Mouse (Mus musculus) limb, embryonic 12.5 days (tissue): ENCODE data around the gene Wars. TPM values are rescaled to one million over a fixed set of nuclear protein-coding genes. Genes with fewer than 3 reads are reported as not detected.

Experiments
- ATAC-seq: fragments of 200-750 bp; cut with Nextera tagmentation; 2 replicates; pipeline ENCODE4 v1.8.0; 2017; ENCODE audit warnings: low read depth, moderate TSS enrichment; ENCODE audit not compliant: insufficient number of reproducible peaks, insufficient read depth, low FRiP score, low TSS enrichment
- H3K27ac ChIP-seq: fragments of 300-500 bp; sonication (generic); 2 replicates; pipeline ENCODE4 v1.5.1; 2016; ENCODE audit warnings: mild to moderate bottlenecking, moderate library complexity
- H3K27me3 ChIP-seq: fragments of 300-500 bp; sonication (generic); 2 replicates; pipeline ENCODE4 v1.6.1; 2016; ENCODE audit warnings: mild to moderate bottlenecking, moderate library complexity
- H3K36me3 ChIP-seq: fragments of 300-500 bp; sonication (generic); 2 replicates; pipeline ENCODE4 v1.6.1; 2016; ENCODE audit warnings: mild to moderate bottlenecking, moderate library complexity
- H3K4me1 ChIP-seq: fragments of 300-500 bp; sonication (generic); replicated peaks from 2 replicates; pipeline ENCODE4 v1.6.1; 2016
- H3K4me2 ChIP-seq: fragments of 300-500 bp; sonication (generic); 2 replicates; pipeline ENCODE4 v1.6.1; 2016; ENCODE audit warnings: mild to moderate bottlenecking, moderate library complexity
- H3K4me3 ChIP-seq: fragments of 300-500 bp; sonication (generic); replicated peaks from 2 replicates; pipeline ENCODE4 v1.5.1; 2016; ENCODE audit warnings: mild to moderate bottlenecking
- H3K9ac ChIP-seq: fragments of 300-500 bp; sonication (generic); replicated peaks from 2 replicates; pipeline ENCODE4 v1.6.1; 2016; ENCODE audit warnings: mild to moderate bottlenecking, moderate library complexity
- H3K9me3 ChIP-seq: fragments of 300-500 bp; sonication (generic); 2 replicates; pipeline ENCODE4 v1.6.1; 2016; ENCODE audit warnings: mild to moderate bottlenecking, moderate library complexity
- WGBS: fragments of 180-500 bp; shearing (Covaris S2); methylation state at CpG from one replicate; pipeline ENCODE4 v1.1.7; 2016; 5-methylcytosine and 5-hydroxymethylcytosine counted together
- microRNA counts: library from miRNA; unstranded; fragments of <30 nt; microRNA quantifications from one replicate; lab custom pipeline; 2017
- microRNA-seq: library from miRNA; unstranded; fragments of <30 nt; microRNA quantifications from one replicate; pipeline ENCODE4, GENCODE M21; 2017
- polyA plus RNA-seq: library from polyadenylated mRNA; unstranded; fragments of >200 nt; fragmentation: Nextera tagmentation; extraction: Ambion mirVana; gene quantifications from 2 replicates; pipeline ENCODE4 v1.2.1, GENCODE M21; 2016

Wars gene
- polyA plus RNA-seq, 1 experiment from 2014 or later = 97.0 TPM

DNA sequence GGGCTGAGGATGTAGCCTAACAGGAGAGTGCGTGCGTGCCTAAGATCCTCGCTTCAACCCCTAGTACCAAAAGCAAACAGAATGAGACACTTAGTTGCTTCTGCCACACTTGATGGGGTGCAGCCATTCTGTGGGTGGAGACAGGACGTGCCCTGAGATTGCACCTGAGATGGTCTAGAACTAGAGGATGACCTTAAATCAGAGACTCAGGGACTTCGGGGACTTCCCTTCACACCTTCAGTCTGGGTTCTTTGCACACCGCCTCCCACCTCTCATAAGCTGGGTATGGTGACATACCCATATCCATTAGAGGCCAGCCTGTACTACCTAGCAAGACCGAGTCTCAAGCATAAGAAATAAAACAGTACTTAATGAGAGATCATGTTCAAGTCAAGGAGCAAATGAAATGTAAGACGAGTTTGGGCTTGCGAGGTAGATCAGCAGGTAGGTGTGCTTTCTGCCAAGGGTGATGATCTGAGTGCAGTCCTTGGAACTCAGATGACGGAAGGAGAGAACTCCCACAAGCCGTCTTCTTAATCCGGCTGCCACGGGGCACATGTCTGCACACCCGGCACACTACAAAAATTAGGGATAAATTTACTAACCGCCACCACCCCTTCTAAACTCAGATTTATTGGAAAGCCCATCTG, 69.6 kb downstream of the Wars start:
- Histone ChIP-seq H3K9ac (no peak overlapping the region), H3K36me3 (peaks cover 45% of the 10 kb centered on the region), H3K27ac (no peak overlapping the region), H3K27me3 (no peaks in the 10 kb centered on the region), H3K4me3 (no peak overlapping the region), H3K9me3 (no peaks in the 10 kb centered on the region), H3K4me2 (no peak overlapping the region), H3K4me1 (no peaks in the 10 kb centered on the region)
- ATAC-seq = no peak
- WGBS = 87% methylated on average over 15 of the region's 15 CpGs

DNA sequence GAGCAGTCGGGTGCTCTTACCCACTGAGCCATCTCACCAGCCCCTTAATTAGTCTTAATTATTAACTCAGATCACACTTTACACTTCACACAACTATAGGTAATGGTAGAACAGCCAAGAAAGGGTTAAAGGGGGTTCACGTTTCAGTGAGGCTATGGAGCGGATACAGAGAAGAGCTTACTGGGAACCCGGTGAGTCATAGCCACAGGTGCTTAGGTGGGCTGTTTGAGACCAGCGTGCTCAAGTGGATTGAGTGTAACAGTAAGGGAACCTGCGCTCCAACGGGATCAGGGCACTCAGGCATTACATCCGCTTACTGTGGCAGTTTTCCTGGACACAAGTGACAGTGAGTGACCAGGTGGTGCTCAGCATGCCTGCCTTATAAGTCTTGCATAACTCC, 70.9 kb downstream of the Wars start:
- 61% methylated on average over 8 of the region's 8 CpGs for WGBS
- peaks cover 52% of the 10 kb centered on the region for H3K36me3 ChIP-seq
- no peaks in the 10 kb centered on the region for H3K9me3 ChIP-seq
- no peaks in the 10 kb centered on the region for H3K4me1 ChIP-seq
- H3K27me3 ChIP-seq = no peaks in the 10 kb centered on the region
- no peak overlapping the region for H3K4me2 ChIP-seq
- no peak overlapping the region for H3K9ac ChIP-seq
- ATAC-seq = no peak
- no peak overlapping the region for H3K4me3 ChIP-seq
- no peak overlapping the region for H3K27ac ChIP-seq

DNA sequence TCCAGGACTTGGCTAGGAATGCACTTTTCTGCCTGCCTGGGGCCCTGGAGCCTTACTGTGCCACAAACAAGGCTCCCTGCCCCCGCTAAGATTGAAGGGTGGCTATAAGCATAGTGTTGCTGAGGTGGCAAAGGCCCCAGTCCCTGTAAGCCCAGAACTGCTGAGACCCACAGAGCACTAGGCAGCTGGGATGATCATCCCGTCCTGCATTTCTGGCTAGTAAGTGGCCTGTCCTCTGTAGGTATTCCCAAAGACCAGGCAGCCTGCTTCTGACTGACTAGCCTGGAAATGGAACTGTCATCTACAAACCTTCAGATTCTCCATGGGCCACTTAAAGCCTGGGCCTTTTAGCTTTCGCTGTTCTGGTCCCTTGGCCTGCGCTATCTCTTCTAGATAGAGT, 73.5 kb downstream of the Wars start:
- no peak overlapping the region for H3K27ac ChIP-seq
- ATAC-seq = no peak
- no peaks in the 10 kb centered on the region for H3K9me3 ChIP-seq
- H3K4me1 ChIP-seq = no peaks in the 10 kb centered on the region
- peaks cover 44% of the 10 kb centered on the region for H3K36me3 ChIP-seq
- 88% methylated on average over 4 of the region's 4 CpGs for WGBS
- no peaks in the 10 kb centered on the region for H3K27me3 ChIP-seq
- no peak overlapping the region for H3K9ac ChIP-seq
- H3K4me3 ChIP-seq = no peak overlapping the region
- no peak overlapping the region for H3K4me2 ChIP-seq

DNA sequence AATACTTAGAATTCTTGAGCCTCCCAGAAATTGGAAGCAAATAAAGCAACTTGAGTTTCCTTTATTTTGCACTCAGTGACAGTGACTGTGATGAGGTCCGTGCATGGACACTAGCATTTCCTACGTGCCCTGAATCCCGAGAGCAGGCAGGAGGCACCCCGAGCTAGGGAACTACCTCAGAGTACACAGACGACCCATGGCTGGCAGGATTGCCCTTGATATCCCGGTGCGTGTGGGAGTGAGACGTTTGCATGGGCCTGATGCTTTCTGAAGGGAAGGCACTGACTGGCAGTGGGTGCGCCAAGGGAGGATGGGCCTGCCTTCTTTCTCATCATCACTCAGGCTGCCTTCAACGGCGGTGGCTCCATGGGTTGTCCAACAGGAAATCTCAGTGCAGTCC, 77.4 kb downstream of the Wars start:
- Histone ChIP-seq H3K4me2 (no peak overlapping the region), H3K27me3 (no peaks in the 10 kb centered on the region), H3K9me3 (no peaks in the 10 kb centered on the region), H3K4me1 (no peaks in the 10 kb centered on the region), H3K4me3 (no peak overlapping the region), H3K9ac (no peak overlapping the region), H3K36me3 (peaks cover 61% of the 10 kb centered on the region), H3K27ac (no peak overlapping the region)
- ATAC-seq = no peak
- WGBS = 91% methylated on average over 11 of the region's 11 CpGs

DNA sequence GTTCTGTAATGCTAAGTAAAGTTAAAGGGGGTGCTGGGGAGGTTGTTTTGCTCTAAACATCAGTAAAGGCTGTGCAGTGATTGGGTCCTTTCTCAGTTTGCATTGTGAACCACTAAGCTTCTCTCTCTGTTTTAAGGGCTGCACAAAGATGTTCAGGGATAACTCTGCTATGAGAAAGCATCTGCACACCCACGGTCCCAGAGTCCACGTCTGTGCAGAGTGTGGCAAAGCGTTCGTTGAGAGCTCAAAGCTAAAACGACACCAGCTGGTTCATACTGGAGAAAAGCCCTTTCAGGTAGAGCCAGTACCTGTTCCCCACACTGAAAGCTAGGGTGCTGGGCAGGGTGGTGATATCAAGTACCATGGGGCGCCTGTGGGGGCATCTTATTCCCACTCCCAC, 79.5 kb downstream of the Wars start:
- H3K4me2 ChIP-seq = no peak overlapping the region
- ATAC-seq = no peak
- H3K27me3 ChIP-seq = no peaks in the 10 kb centered on the region
- no peak overlapping the region for H3K4me3 ChIP-seq
- H3K9me3 ChIP-seq = no peaks in the 10 kb centered on the region
- no peaks in the 10 kb centered on the region for H3K4me1 ChIP-seq
- H3K27ac ChIP-seq = no peak overlapping the region
- WGBS = 92% methylated on average over 6 of the region's 6 CpGs
- H3K9ac ChIP-seq = no peak overlapping the region; the same call in 1 of the 2 replicates
- peaks cover 60% of the 10 kb centered on the region for H3K36me3 ChIP-seq

DNA sequence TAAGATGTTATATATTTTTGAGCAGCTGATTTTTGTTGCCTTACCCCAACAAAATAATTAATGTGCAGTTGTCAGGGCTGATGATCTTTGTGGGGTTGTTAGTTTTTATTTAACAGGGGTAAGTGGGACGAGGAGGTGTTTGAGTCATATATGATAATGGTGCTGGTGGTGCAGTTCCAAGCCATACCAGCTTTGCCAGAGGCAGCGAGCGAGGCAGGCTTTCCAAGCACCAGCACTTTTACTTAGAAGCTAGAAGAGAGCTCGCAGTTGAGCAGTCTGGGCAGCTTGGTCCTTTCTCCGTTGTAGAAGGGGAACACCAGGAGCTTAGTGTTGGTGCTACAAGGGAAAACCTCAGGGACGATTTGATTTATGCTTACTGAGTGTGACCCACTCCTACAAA, 81.5 kb downstream of the Wars start:
- Histone ChIP-seq H3K36me3 (peaks cover 63% of the 10 kb centered on the region), H3K4me2 (no peak overlapping the region), H3K27ac (no peak overlapping the region), H3K9me3 (no peaks in the 10 kb centered on the region), H3K27me3 (no peaks in the 10 kb centered on the region), H3K4me1 (no peaks in the 10 kb centered on the region), H3K4me3 (no peak overlapping the region), H3K9ac (no peak overlapping the region)
- ATAC-seq = no peak
- 88% methylated on average over 6 of the region's 6 CpGs for WGBS

DNA sequence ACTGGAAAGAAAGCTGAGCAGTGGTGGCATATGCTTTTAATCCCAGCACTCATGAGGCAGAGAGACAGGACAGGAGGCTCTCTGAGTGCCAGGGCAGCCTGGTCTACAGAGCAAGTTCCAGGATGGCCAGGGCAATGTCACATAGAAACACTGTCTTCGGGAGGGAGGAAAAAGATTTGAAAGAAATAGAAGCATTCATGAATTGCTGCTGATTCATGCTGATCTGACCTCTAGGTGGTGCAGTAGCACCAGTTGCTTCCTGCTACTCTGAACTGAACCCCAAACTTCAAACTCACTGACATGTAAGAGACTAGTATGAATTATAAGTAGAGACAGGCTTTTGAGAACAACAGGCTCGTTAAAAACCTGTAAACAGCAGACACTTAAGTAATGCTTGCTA, 82.8 kb downstream of the Wars start:
- Histone ChIP-seq H3K9me3 (no peaks in the 10 kb centered on the region), H3K36me3 (peaks cover 66% of the 10 kb centered on the region), H3K27me3 (no peaks in the 10 kb centered on the region), H3K4me2 (no peak overlapping the region), H3K27ac (no peak overlapping the region), H3K9ac (no peak overlapping the region), H3K4me1 (no peaks in the 10 kb centered on the region), H3K4me3 (no peak overlapping the region)
- ATAC-seq = no peak
- 65% methylated on average over 2 of the region's 2 CpGs for whole genome bisulfite sequencing

DNA sequence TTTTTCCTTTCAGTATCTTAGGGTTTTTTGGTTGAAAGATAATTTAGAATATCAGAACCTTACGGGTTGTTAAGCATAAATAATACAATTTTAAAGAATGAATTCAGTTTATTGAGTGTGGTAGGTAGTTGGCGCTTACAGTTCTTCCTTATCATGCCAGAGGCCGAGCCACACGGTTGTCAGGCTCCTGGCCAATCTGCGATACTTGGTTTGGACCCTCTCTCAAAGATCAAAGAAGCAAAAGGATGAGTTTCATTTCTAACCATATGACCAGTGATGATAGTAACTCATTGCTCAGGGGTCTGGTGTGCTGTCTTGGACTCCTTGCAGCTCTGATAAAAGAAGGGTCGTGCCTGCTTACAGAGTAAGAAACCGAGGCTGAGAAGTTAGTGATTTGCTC, 83.7 kb downstream of the Wars start:
- no peak for ATAC-seq
- Histone ChIP-seq H3K9me3 (no peaks in the 10 kb centered on the region), H3K4me3 (no peak overlapping the region), H3K27ac (no peak overlapping the region), H3K36me3 (peaks cover 63% of the 10 kb centered on the region), H3K4me1 (no peaks in the 10 kb centered on the region), H3K27me3 (no peaks in the 10 kb centered on the region), H3K4me2 (no peak overlapping the region), H3K9ac (no peak overlapping the region)
- 87% methylated on average over 7 of the region's 7 CpGs for WGBS

MicroRNAs encoded within 50 kb of the gene (microRNA counts, 519-probe panel; counts per million panel counts)
- microRNA mmu-miR-345-3p (lab: Ali Mortazavi, UCI) (not detected), microRNA mmu-miR-345-5p (lab: Ali Mortazavi, UCI) (3,929 counts per million, percentile 26 among the panel's probes with 10 or more counts)

Small RNA genes lying within 50 kb of the gene (microRNA-seq; reads per million reads assigned to microRNA genes)
- 134 reads per million, percentile 56 among the genes with 10 or more reads in this experiment for gene Mir345

Other genes with a start within 250 kb of the Wars start
- 1.8 TPM in 2 replicates for gene Degs2, start 191.9 kb downstream of the Wars start, polyA plus RNA-seq
- 23.8 and 24.0 TPM in 2 replicates for gene Yy1, start 101.2 kb downstream of the Wars start, polyA plus RNA-seq
- 11.5 and 15.2 TPM in 2 replicates for gene Slc25a29, start 58.3 kb downstream of the Wars start, polyA plus RNA-seq
- gene Slc25a47, start 58.1 kb downstream of the Wars start, polyA plus RNA-seq = 15.5 and 18.0 TPM in 2 replicates
- gene Wdr25, start 543 bp downstream of the Wars start, polyA plus RNA-seq = 8.8 and 11.1 TPM in 2 replicates
- gene Begain, start 174.0 kb upstream of the Wars start, polyA plus RNA-seq = 5.6 and 6.7 TPM in 2 replicates